Mouse (Mus musculus) heart, adult 18-20 months (tissue): Measurements from ENCODE around the gene Sept10. TPM values are rescaled to one million over a fixed set of nuclear protein-coding genes. Genes with fewer than 3 reads are reported as not detected.
A peak's percentile ranks its signal among the peaks of the same experiment; 100 is the strongest.
"Not testable (repeated sequence)": the region's sequence is repeated elsewhere in the genome, so short reads cannot be mapped to it uniquely, and the experiment has no call there.

Experiments
- DNase-seq, 2 experiments: peaks; one replicate each; pipeline ENCODE4 v3.0.0; 2021 to 2022; ENCODE audit warnings: mixed read lengths in 1 of 2
- total RNA-seq, 2 experiments: library from RNA; stranded (reverse); gene quantifications; 2 replicates each; pipeline ENCODE4 v1.2.3; 2021

Sept10 gene
- total RNA-seq, 2 experiments from 2014 or later, result 15.0 to 16.6 TPM

- DNase-seq, result no peak
Observed at GRCm38 (mm10) chr10:59127637-59128036, 94.0 kb downstream of the Sept10 start.

GRCm38 (mm10) chr10:59125497-59125896 lies 96.2 kb downstream of the Sept10 start:
- no peak for DNase-seq

GRCm38 (mm10) chr10:59119811-59120210 lies 101.8 kb downstream of the Sept10 start:
- no peak for DNase-seq

- no peak for DNase-seq
Observed at GRCm38 (mm10) chr10:59119001-59119400, 102.6 kb downstream of the Sept10 start.

- no peak for DNase-seq
Observed at GRCm38 (mm10) chr10:59117555-59117954, 104.1 kb downstream of the Sept10 start.

GRCm38 (mm10) chr10:59116331-59116730 lies 105.3 kb downstream of the Sept10 start:
- no peak for DNase-seq

GRCm38 (mm10) chr10:59115691-59116090 lies 106.0 kb downstream of the Sept10 start:
- DNase-seq, result peak; percentile 28 to 52

GRCm38 (mm10) chr10:59114535-59115291 lies 106.9 kb downstream of the Sept10 start:
- peak; percentile 66 to 78 for DNase-seq

- DNase-seq, result no peak
Observed at GRCm38 (mm10) chr10:59113386-59113785, 108.3 kb downstream of the Sept10 start.

- DNase-seq, result no peak
Observed at GRCm38 (mm10) chr10:59112755-59113154, 108.9 kb downstream of the Sept10 start.

- DNase-seq, result no peak
Observed at GRCm38 (mm10) chr10:59110386-59110785, 111.3 kb downstream of the Sept10 start.

GRCm38 (mm10) chr10:59109015-59109414 lies 112.6 kb downstream of the Sept10 start:
- DNase-seq, result peak; percentile 61 to 89

- no peak for DNase-seq
Observed at GRCm38 (mm10) chr10:59106644-59107043, 115.0 kb downstream of the Sept10 start.

- no peak for DNase-seq
Observed at GRCm38 (mm10) chr10:59105885-59106284, 115.8 kb downstream of the Sept10 start.

- DNase-seq, result no peak
Observed at GRCm38 (mm10) chr10:59104683-59105082, 117.0 kb downstream of the Sept10 start.

GRCm38 (mm10) chr10:59103076-59103475 lies 118.6 kb downstream of the Sept10 start:
- DNase-seq, result not testable (repeated sequence)

GRCm38 (mm10) chr10:59091988-59092387 lies 129.7 kb downstream of the Sept10 start:
- no peak for DNase-seq

Other genes with a start within 250 kb of the Sept10 start
- gene Sowahc, start 106 bp upstream of the Sept10 start, total RNA-seq, result 1 to 10 TPM; 1.3 to 2.7 TPM
- gene P4ha1, start 101.4 kb upstream of the Sept10 start, total RNA-seq, result 10 to 100 TPM; 49.0 to 79.8 TPM
- 100 to 1,000 TPM; 149 to 195 TPM for gene Gm10273, start 173.8 kb upstream of the Sept10 start, total RNA-seq
- not detected for gene Pla2g12b, start 181.8 kb upstream of the Sept10 start, total RNA-seq
- not detected for gene Oit3, start 219.9 kb upstream of the Sept10 start, total RNA-seq